Mouse (Mus musculus) limb, embryonic 13.5 days (tissue): Measurements from ENCODE around the gene Ddr2. TPM values are rescaled to one million over a fixed set of nuclear protein-coding genes. Genes with fewer than 3 reads are reported as not detected.

Experiments
- ATAC-seq: fragments of 200-750 bp; cut with Nextera tagmentation; 2 replicates; pipeline ENCODE4 v1.8.0; 2017; ENCODE audit warnings: low read depth, moderate number of reproducible peaks, moderate TSS enrichment; ENCODE audit not compliant: low FRiP score
- H3K27ac ChIP-seq: fragments of 300-500 bp; sonication (generic); 2 replicates; pipeline ENCODE4 v1.5.1; 2015; ENCODE audit warnings: inconsistent platforms, mild to moderate bottlenecking, moderate library complexity
- H3K27me3 ChIP-seq: fragments of 300-500 bp; sonication (generic); 2 replicates; pipeline ENCODE4 v1.6.1; 2015; ENCODE audit warnings: mild to moderate bottlenecking, inconsistent platforms
- H3K36me3 ChIP-seq: fragments of 300-500 bp; sonication (generic); 2 replicates; pipeline ENCODE4 v1.6.1; 2015; ENCODE audit warnings: inconsistent platforms, mild to moderate bottlenecking, moderate library complexity
- H3K4me1 ChIP-seq: fragments of 300-500 bp; sonication (generic); 2 replicates; pipeline ENCODE4 v1.6.1; 2015; ENCODE audit warnings: inconsistent platforms
- H3K4me2 ChIP-seq: fragments of 300-500 bp; sonication (generic); replicated peaks from 2 replicates; pipeline ENCODE4 v1.6.1; 2015; ENCODE audit warnings: inconsistent platforms, mild to moderate bottlenecking, moderate library complexity
- H3K4me3 ChIP-seq: fragments of 300-500 bp; sonication (generic); 2 replicates; pipeline ENCODE4 v1.5.1; 2015; ENCODE audit warnings: moderate library complexity, mild to moderate bottlenecking, inconsistent platforms
- H3K9ac ChIP-seq: fragments of 300-500 bp; sonication (generic); 2 replicates; pipeline ENCODE4 v1.6.1; 2015; ENCODE audit warnings: mild to moderate bottlenecking, inconsistent platforms
- H3K9me3 ChIP-seq: fragments of 300-500 bp; sonication (generic); 2 replicates; pipeline ENCODE4 v1.6.1; 2016; ENCODE audit warnings: inconsistent platforms
- WGBS: fragments of 180-500 bp; shearing (Covaris S2); methylation state at CpG from one replicate; pipeline ENCODE4 v1.1.7; 2015; 5-methylcytosine and 5-hydroxymethylcytosine counted together
- polyA plus RNA-seq: library from polyadenylated mRNA; unstranded; fragments of >200 nt; fragmentation: Nextera tagmentation; extraction: Ambion mirVana; gene quantifications from 2 replicates; pipeline ENCODE4 v1.2.1, GENCODE M21; 2015

The Ddr2 gene
- polyA plus RNA-seq, 1 experiment from 2014 or later: 122 TPM

DNA sequence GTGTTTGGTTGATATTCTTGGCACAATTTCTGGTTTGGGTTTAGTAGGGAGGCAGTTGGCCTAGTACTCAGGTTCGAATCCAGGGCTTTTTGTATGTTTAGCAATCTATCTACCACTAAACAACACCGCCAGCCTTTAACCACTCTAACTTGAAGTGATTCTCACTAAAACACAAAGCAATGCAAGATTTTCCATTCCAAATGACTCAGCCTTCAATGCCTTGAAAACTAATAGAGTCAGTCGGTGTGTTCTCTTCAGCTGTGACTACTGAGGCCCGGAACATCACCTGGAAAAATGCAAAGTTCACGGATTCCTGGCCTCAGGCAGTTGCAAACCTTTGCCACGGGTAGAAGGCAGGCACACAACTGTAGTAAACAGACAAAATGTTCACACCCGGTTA is 178.9 kb downstream of the Ddr2 start:
- peaks cover 11% of the 10 kb centered on the region; the same call in 1 of the 2 replicates for H3K4me1 ChIP-seq
- no peak for ATAC-seq

DNA sequence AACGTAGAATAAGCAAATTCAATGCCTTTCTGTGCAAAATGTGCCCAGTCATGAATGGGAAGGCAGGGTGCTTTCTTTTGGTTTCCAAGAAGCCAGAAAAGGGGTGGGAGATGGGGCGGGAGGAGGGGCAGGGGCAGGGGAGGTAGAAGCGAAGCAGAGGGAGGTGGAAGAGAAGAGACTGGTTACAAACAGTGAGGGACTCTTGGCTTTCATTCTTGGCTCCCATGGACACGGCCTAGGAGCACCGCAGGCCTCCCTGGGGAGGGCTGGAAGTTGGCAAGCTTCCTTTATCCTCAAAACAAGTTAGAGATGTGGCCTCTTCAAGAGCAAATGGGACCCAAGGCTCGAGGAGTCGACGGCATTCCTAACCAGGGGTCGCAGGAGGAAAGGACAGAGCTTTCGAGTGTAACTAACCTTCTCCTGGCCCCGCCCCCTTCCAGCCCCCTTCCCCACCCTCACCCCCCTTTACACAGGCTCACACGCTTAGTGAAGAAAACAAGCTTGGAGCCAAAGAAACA is 182.0 kb downstream of the Ddr2 start, which contains the start of gene Ccdc190:
TSS of gene Ccdc190 (plus strand) at position 195 of the 518 bp plus-strand sequence.
- Histone ChIP-seq H3K9ac (no peak within 1 kb of the TSS), H3K4me3 (peak within 1 kb of the TSS; percentile 13), H3K4me2 (peak within 1 kb of the TSS; percentile 47), H3K4me1 (0 out of 2 replicates have a peak, but pooled peaks cover 6% of the 10 kb centered on the region), H3K27me3 (no peaks in the 10 kb centered on the region; the same call in 1 of the 2 replicates), H3K36me3 (no peaks in the 10 kb centered on the region), H3K27ac (no peak within 1 kb of the TSS), H3K9me3 (no peaks in the 10 kb centered on the region)
- peak; percentile 54; the same call in 1 of the 2 replicates for ATAC-seq
- 29% methylated on average over 12 of the region's 12 CpGs for WGBS

More for the DNA sequence above, 178.9 kb downstream of the Ddr2 start:
- 81% methylated on average over 7 of the region's 7 CpGs for WGBS
- H3K4me3 ChIP-seq: no peak overlapping the region
- no peaks in the 10 kb centered on the region; the same call in 1 of the 2 replicates for H3K27me3 ChIP-seq
- H3K4me2 ChIP-seq: no peak overlapping the region
- no peak overlapping the region for H3K9ac ChIP-seq
- no peaks in the 10 kb centered on the region for H3K36me3 ChIP-seq
- H3K9me3 ChIP-seq: no peaks in the 10 kb centered on the region
- H3K27ac ChIP-seq: no peak overlapping the region

DNA sequence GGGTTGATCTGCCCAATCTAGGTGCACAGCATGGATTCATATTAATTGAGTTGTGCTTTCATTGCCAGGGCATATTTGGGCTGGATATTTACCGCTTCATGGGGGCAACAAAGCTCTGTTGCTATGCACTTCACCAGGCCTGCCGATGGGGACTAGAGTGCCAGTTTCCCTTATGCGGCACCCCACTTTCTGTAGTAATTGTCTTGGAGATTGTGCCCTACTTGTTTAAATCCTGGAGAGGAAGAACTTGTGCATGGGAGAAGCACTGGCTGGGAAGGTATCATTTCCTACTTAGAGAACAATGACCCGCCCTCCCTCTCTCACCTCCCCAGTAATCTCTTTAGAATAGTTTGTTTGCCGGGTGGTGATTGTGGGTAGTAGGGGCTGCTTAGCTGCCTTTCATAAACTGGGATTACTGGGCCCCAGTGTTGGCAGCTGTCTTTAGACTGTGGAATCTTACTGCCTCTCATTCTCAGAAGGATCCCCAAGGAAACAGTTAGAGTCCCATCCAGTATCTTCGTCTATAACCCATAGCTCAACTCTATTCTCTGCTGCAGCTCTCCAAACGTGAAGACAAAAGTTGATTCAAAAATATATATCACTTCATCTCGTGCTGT is 182.7 kb downstream of the Ddr2 start:
- Histone ChIP-seq H3K36me3 (no peaks in the 10 kb centered on the region), H3K9ac (no peak overlapping the region), H3K9me3 (0 out of 2 replicates have a peak, but pooled peaks cover under 1% of the 10 kb centered on the region), H3K27ac (no peak overlapping the region), H3K4me1 (0 out of 2 replicates have a peak, but pooled peaks cover 6% of the 10 kb centered on the region), H3K4me2 (no peak overlapping the region), H3K4me3 (no peak overlapping the region), H3K27me3 (no peaks in the 10 kb centered on the region; the same call in 1 of the 2 replicates)
- 72% methylated on average over 8 of the region's 8 CpGs for WGBS
- ATAC-seq: no peak

DNA sequence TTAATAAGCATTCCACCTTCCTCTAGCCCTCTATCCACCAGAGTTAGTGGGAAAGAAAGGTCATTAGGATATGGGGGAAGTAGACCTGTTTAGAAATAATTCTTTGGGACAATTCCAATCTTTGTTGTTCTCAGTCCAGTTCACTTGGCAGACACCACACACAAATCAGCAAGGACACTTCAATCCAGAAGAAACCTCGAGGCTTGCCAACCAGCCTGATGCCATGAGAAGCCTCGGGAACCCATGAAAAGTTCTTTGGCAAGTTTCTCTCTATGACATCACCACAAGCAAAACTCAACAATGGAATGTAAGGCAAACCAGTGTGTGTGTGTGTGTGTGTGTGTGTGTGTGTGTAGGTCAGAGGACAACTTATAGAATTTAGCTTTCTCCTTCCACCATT is 186.0 kb downstream of the Ddr2 start:
- Histone ChIP-seq H3K9me3 (0 out of 2 replicates have a peak, but pooled peaks cover 3% of the 10 kb centered on the region), H3K36me3 (no peaks in the 10 kb centered on the region), H3K9ac (no peak overlapping the region), H3K4me2 (no peak overlapping the region), H3K27me3 (peaks cover 10% of the 10 kb centered on the region), H3K27ac (no peak overlapping the region), H3K4me3 (no peak overlapping the region), H3K4me1 (0 out of 2 replicates have a peak, but pooled peaks cover 10% of the 10 kb centered on the region)
- WGBS: 84% methylated on average over 2 of the region's 2 CpGs
- ATAC-seq: no peak

Other genes with a start within 250 kb of the Ddr2 start
- gene Ccdc190, start 182.1 kb downstream of the Ddr2 start, polyA plus RNA-seq: 0.10 and 0.17 TPM in 2 replicates
- 14.5 and 15.4 TPM in 2 replicates for gene Hsd17b7, start 141.5 kb downstream of the Ddr2 start, polyA plus RNA-seq
- 70.7 and 77.8 TPM in 2 replicates for gene Uap1, start 64.2 kb upstream of the Ddr2 start, polyA plus RNA-seq
- 5.6 and 5.8 TPM in 2 replicates for gene Uhmk1, start 104.6 kb upstream of the Ddr2 start, polyA plus RNA-seq
- 0.05 TPM in 1 of 2 replicates, not detected in the other for gene Sh2d1b2, start 122.0 kb upstream of the Ddr2 start, polyA plus RNA-seq
- gene Sh2d1b1, start 166.6 kb upstream of the Ddr2 start, polyA plus RNA-seq: 0.09 TPM in 1 of 2 replicates, not detected in the other
- 4.8 and 5.6 TPM in 2 replicates for gene Gm7694, start 195.6 kb upstream of the Ddr2 start, polyA plus RNA-seq
- gene Spata46, start 198.0 kb upstream of the Ddr2 start, polyA plus RNA-seq: 1.4 and 2.8 TPM in 2 replicates